Mouse (Mus musculus): ENCODE results near the gene Arhgef18. TPM values are rescaled to one million over a fixed set of nuclear protein-coding genes. Genes with fewer than 3 reads are reported as not detected.

Gene Arhgef18
- 27.7 and 39.2 TPM in 2 replicates for polyA plus RNA-seq (2012; rRNA removed; ENCODE audit: low replicate concordance)

GRCm38 (mm10) chr8:3392771-3393710 lies at the start of gene Arhgef18:
Gene Arhgef18 (plus strand): TSS chr8:3393006.

GRCm38 (mm10) chr8:3353189-3353810 lies 39.5 kb upstream of the Arhgef18 start, which contains the start of gene A430078G23Rik:
Gene A430078G23Rik (plus strand): TSS chr8:3353415.

GRCm38 (mm10) chr8:3467006-3467885 lies 74.4 kb downstream of the Arhgef18 start, which contains the start of gene Pex11g:
Gene Pex11g (minus strand): TSS chr8:3467680.

GRCm38 (mm10) chr8:3470562-3470961 lies 77.8 kb downstream of the Arhgef18 start, which contains the start of gene Tex45:
Gene Tex45 (plus strand): TSS chr8:3470862.

GRCm38 (mm10) chr8:3492901-3493844 lies 100.4 kb downstream of the Arhgef18 start, which contains the start of gene Zfp358:
Gene Zfp358 (plus strand): TSS chr8:3493138.

GRCm38 (mm10) chr8:3500235-3501090 lies 107.7 kb downstream of the Arhgef18 start, which contains the start of gene Mcoln1:
Gene Mcoln1 (plus strand): TSS chr8:3500457.

Other genes starting within 250 kb of the Arhgef18 start
- gene Insr, start 113.4 kb upstream of the Arhgef18 start, polyA plus RNA-seq (2012; rRNA removed; ENCODE audit: low replicate concordance), result 34.9 and 42.6 TPM in 2 replicates
- gene A430078G23Rik, start 39.6 kb upstream of the Arhgef18 start, polyA plus RNA-seq (2012; rRNA removed; ENCODE audit: low replicate concordance), result 0.44 and 3.1 TPM in 2 replicates
- 10.6 and 21.0 TPM in 2 replicates for gene Pex11g, start 74.7 kb downstream of the Arhgef18 start, polyA plus RNA-seq (2012; rRNA removed; ENCODE audit: low replicate concordance)
- 0.08 and 0.10 TPM in 2 replicates for gene Tex45, start 77.9 kb downstream of the Arhgef18 start, polyA plus RNA-seq (2012; rRNA removed; ENCODE audit: low replicate concordance)
- 51.9 and 73.1 TPM in 2 replicates for gene Zfp358, start 100.1 kb downstream of the Arhgef18 start, polyA plus RNA-seq (2012; rRNA removed; ENCODE audit: low replicate concordance)
- gene Mcoln1, start 107.5 kb downstream of the Arhgef18 start, polyA plus RNA-seq (2012; rRNA removed; ENCODE audit: low replicate concordance), result 222 and 262 TPM in 2 replicates
- 66.4 and 94.1 TPM in 2 replicates for gene Pnpla6, start 122.4 kb downstream of the Arhgef18 start, polyA plus RNA-seq (2012; rRNA removed; ENCODE audit: low replicate concordance)
- 0.19 and 1.7 TPM in 2 replicates for gene C330021F23Rik, start 175.0 kb downstream of the Arhgef18 start, polyA plus RNA-seq (2012; rRNA removed; ENCODE audit: low replicate concordance)
- gene Camsap3, start 194.3 kb downstream of the Arhgef18 start, polyA plus RNA-seq (2012; rRNA removed; ENCODE audit: low replicate concordance), result 11.1 and 12.0 TPM in 2 replicates
- 54.1 and 73.9 TPM in 2 replicates for gene Xab2, start 228.3 kb downstream of the Arhgef18 start, polyA plus RNA-seq (2012; rRNA removed; ENCODE audit: low replicate concordance)
- gene Pet100, start 228.5 kb downstream of the Arhgef18 start, polyA plus RNA-seq (2012; rRNA removed; ENCODE audit: low replicate concordance), result 9.2 and 12.6 TPM in 2 replicates
- 0.07 TPM in 1 of 2 replicates, not detected in the other for gene Pcp2, start 232.5 kb downstream of the Arhgef18 start, polyA plus RNA-seq (2012; rRNA removed; ENCODE audit: low replicate concordance)
- gene Stxbp2, start 237.9 kb downstream of the Arhgef18 start, polyA plus RNA-seq (2012; rRNA removed; ENCODE audit: low replicate concordance), result 75.2 and 95.5 TPM in 2 replicates

Measured in subcutaneous adipose tissue, adult 2 months (tissue).